Mouse (Mus musculus) hindbrain, embryonic 14.5 days (tissue): ENCODE results near the gene Cir1. TPM values are rescaled to one million over a fixed set of nuclear protein-coding genes. Genes with fewer than 3 reads are reported as not detected.

Experiments
- ATAC-seq: fragments of 200-750 bp; cut with Nextera tagmentation; 2 replicates; pipeline ENCODE4 v1.8.0; 2017; ENCODE audit warnings: moderate number of reproducible peaks, mild to moderate bottlenecking, moderate TSS enrichment, moderate library complexity; ENCODE audit not compliant: low FRiP score
- DNase-seq: peaks from one replicate; pipeline ENCODE4 v3.0.0-alpha.2; 2015; ENCODE audit warnings: low spot score
- H3K27ac ChIP-seq: fragments of 300-500 bp; sonication (generic); 2 replicates; pipeline ENCODE4 v1.5.1; 2014; ENCODE audit warnings: mild to moderate bottlenecking, moderate library complexity
- H3K27me3 ChIP-seq: fragments of 300-500 bp; sonication (generic); 2 replicates; pipeline ENCODE4 v1.6.1; 2014; ENCODE audit warnings: mild to moderate bottlenecking, low read length, mixed read lengths; ENCODE audit not compliant: control insufficient read depth, insufficient read depth
- H3K36me3 ChIP-seq: fragments of 300-500 bp; sonication (generic); replicated peaks from 2 replicates; pipeline ENCODE4 v1.6.1; 2014; ENCODE audit not compliant: control insufficient read depth, insufficient read depth
- H3K4me1 ChIP-seq: fragments of 300-500 bp; sonication (generic); replicated peaks from 2 replicates; pipeline ENCODE4 v1.6.1; 2014; ENCODE audit warnings: antibody characterized with exemption, low read length, mixed read lengths; ENCODE audit not compliant: control insufficient read depth, insufficient read depth
- H3K4me2 ChIP-seq: fragments of 300-500 bp; sonication (generic); replicated peaks from 2 replicates; pipeline ENCODE4 v1.6.1; 2014; ENCODE audit warnings: mild to moderate bottlenecking, moderate library complexity
- H3K4me3 ChIP-seq: fragments of 300-500 bp; sonication (generic); replicated peaks from 2 replicates; pipeline ENCODE4 v1.5.1; 2014; ENCODE audit warnings: mild to moderate bottlenecking, low read length
- H3K9ac ChIP-seq: fragments of 300-500 bp; sonication (generic); 2 replicates; pipeline ENCODE4 v1.6.1; 2014
- H3K9me3 ChIP-seq: fragments of 300-500 bp; sonication (generic); 2 replicates; pipeline ENCODE4 v1.6.1; 2016; ENCODE audit warnings: low read length; ENCODE audit not compliant: control insufficient read depth
- WGBS: fragments of 180-500 bp; shearing (Covaris S2); extraction: QIAGEN DNeasy Blood & Tissue Kit; methylation state at CpG from one replicate; pipeline ENCODE4 v1.1.7; 2014; 5-methylcytosine and 5-hydroxymethylcytosine counted together
- polyA plus RNA-seq: library from polyadenylated mRNA; unstranded; fragments of >200 nt; fragmentation: Nextera tagmentation; extraction: Ambion mirVana; gene quantifications from 2 replicates; pipeline ENCODE4 v1.2.1, GENCODE M21; 2014

The Cir1 gene
- 26.5 and 28.0 TPM in 2 replicates for polyA plus RNA-seq

GRCm38 (mm10) chr2:73312152-73313116 lies at the start of gene Cir1, which contains the start of gene Scrn3:
Gene Cir1 (minus strand): TSS chr2:73312701.
Gene Scrn3 (plus strand): TSS chr2:73312601.
- no peaks in the 10 kb centered on the region for H3K9me3 ChIP-seq
- DNase-seq (peak; percentile 98), ATAC-seq (peak; percentile 97)
- H3K27me3 ChIP-seq, result no peaks in the 10 kb centered on the region
- peak within 1 kb of the TSS; percentile 80 for H3K4me3 ChIP-seq
- under 1% methylated on average over 64 of the region's 64 CpGs for WGBS
- H3K9ac ChIP-seq, result peak within 1 kb of the TSS; percentile 76
- H3K4me2 ChIP-seq, result peak within 1 kb of the TSS; percentile 89
- peaks cover 24% of the 10 kb centered on the region for H3K36me3 ChIP-seq
- H3K4me1 ChIP-seq, result peaks cover 9% of the 10 kb centered on the region
- peak within 1 kb of the TSS; percentile 79 for H3K27ac ChIP-seq

DNA sequence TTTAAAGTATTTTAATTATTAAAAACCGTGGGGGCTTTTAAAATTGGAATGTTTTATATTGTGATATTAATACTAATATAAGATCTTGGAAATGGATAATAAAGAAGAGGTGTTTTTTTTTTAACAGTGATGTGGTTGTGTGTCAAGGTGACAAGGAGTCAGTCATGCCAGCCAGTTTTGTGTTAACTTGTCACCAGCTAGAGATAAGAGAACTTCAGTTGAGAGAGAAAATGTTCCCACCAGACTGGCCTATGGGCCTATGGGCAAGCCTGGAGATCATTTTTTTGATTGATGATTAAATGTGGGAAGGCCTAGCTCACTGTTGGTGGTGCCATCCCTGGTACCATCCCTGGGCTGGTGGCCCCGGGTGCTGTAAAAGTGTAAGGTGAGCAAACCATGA lies 48.0 kb upstream of the Cir1 start:
- no peak overlapping the region for H3K4me2 ChIP-seq
- H3K9me3 ChIP-seq, result no peaks in the 10 kb centered on the region
- H3K4me1 ChIP-seq, result no peaks in the 10 kb centered on the region
- peaks cover 15% of the 10 kb centered on the region for H3K36me3 ChIP-seq
- 89% methylated on average over 2 of the region's 2 CpGs for WGBS
- no peak overlapping the region for H3K9ac ChIP-seq
- H3K27ac ChIP-seq, result no peak overlapping the region
- ATAC-seq (no peak), DNase-seq (no peak)
- no peaks in the 10 kb centered on the region for H3K27me3 ChIP-seq
- H3K4me3 ChIP-seq, result no peak overlapping the region

DNA sequence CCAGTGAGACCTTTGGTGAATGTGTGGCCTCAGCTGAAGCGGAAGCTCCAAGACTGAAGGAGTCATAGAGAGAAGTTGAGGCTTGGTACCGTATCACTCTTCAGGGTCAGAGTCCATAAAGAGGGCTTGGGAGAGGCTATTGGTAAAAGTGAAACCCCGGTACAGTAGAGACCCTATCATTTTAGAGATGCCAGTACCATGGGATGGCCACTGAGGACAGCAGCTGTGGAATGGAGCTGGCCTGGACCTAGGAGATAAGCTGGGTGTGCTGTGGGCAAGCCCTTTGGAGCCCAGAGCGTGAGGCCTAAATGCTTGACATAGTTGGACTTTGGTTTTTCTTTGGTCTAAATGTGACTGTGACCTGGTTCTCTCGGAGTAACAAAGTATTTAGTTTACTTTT lies 47.4 kb upstream of the Cir1 start:
- Histone ChIP-seq H3K4me3 (no peak overlapping the region), H3K27me3 (no peaks in the 10 kb centered on the region), H3K9ac (no peak overlapping the region), H3K9me3 (no peaks in the 10 kb centered on the region), H3K27ac (no peak overlapping the region), H3K4me2 (no peak overlapping the region), H3K4me1 (no peaks in the 10 kb centered on the region), H3K36me3 (peaks cover 15% of the 10 kb centered on the region)
- no peak for DNase-seq
- WGBS, result 93% methylated on average over 5 of the region's 5 CpGs
- no peak for ATAC-seq

DNA sequence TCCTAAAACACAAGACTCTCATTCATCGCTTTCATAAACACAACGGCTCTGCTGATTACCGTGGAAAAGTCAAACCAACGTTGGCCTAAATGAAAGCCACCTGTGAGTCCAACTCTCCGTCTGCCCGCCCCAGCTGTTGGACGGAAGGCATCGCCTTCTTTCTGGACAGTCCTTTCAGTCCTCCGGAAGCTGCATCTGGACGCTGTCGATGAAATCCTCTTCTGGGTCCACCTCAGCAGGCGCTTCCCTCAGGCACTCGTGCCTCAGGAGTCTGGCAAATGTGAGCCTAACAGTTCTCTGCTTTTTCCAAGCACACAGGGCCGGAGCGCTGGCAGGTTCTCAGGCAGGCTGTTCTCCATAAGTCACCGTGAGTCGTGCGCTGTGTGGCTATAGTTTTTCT lies 44.5 kb upstream of the Cir1 start:
- H3K4me3 ChIP-seq, result no peak overlapping the region
- H3K9me3 ChIP-seq, result no peaks in the 10 kb centered on the region
- H3K4me1 ChIP-seq, result no peaks in the 10 kb centered on the region
- H3K9ac ChIP-seq, result no peak overlapping the region
- no peaks in the 10 kb centered on the region for H3K27me3 ChIP-seq
- peaks cover 18% of the 10 kb centered on the region; the same call in 1 of the 2 replicates for H3K36me3 ChIP-seq
- no peak overlapping the region for H3K27ac ChIP-seq
- DNase-seq (no peak), ATAC-seq (no peak)
- H3K4me2 ChIP-seq, result no peak overlapping the region
- 74% methylated on average over 18 of the region's 18 CpGs for WGBS

GRCm38 (mm10) chr2:73351927-73352374 lies 39.5 kb upstream of the Cir1 start:
- Histone ChIP-seq H3K36me3 (peaks cover 13% of the 10 kb centered on the region; the same call in 1 of the 2 replicates), H3K27me3 (no peaks in the 10 kb centered on the region), H3K4me3 (no peak overlapping the region), H3K9me3 (no peaks in the 10 kb centered on the region), H3K4me1 (peaks cover 5% of the 10 kb centered on the region; the same call in 1 of the 2 replicates), H3K27ac (0 out of 2 replicates have a peak overlapping the region, but pooled peaks have one; percentile 4), H3K9ac (no peak overlapping the region), H3K4me2 (no peak overlapping the region)
- ATAC-seq (no peak), DNase-seq (no peak)
- WGBS, result 45% methylated on average over 7 of the region's 7 CpGs

GRCm38 (mm10) chr2:73351496-73351895 lies 39.0 kb upstream of the Cir1 start:
- Histone ChIP-seq H3K27me3 (no peaks in the 10 kb centered on the region), H3K27ac (no peak overlapping the region), H3K4me3 (no peak overlapping the region), H3K9ac (no peak overlapping the region), H3K9me3 (no peaks in the 10 kb centered on the region), H3K36me3 (peaks cover 9% of the 10 kb centered on the region; the same call in 1 of the 2 replicates), H3K4me2 (no peak overlapping the region), H3K4me1 (peaks cover 9% of the 10 kb centered on the region; the same call in 1 of the 2 replicates)
- ATAC-seq (no peak), DNase-seq (no peak)
- 45% methylated on average over 5 of the region's 5 CpGs for WGBS

GRCm38 (mm10) chr2:73348221-73348620 lies 35.7 kb upstream of the Cir1 start:
- H3K4me2 ChIP-seq, result no peak overlapping the region
- DNase-seq (no peak), ATAC-seq (no peak)
- H3K27me3 ChIP-seq, result no peaks in the 10 kb centered on the region
- H3K9ac ChIP-seq, result no peak overlapping the region
- WGBS, result 84% methylated on average over 6 of the region's 6 CpGs
- peak overlapping the region; percentile 36; the same call in 1 of the 2 replicates for H3K27ac ChIP-seq
- peaks cover 9% of the 10 kb centered on the region; the same call in 1 of the 2 replicates for H3K4me1 ChIP-seq
- H3K9me3 ChIP-seq, result no peaks in the 10 kb centered on the region
- H3K36me3 ChIP-seq, result 0 out of 2 replicates have a peak, but pooled peaks cover 4% of the 10 kb centered on the region
- no peak overlapping the region for H3K4me3 ChIP-seq

DNA sequence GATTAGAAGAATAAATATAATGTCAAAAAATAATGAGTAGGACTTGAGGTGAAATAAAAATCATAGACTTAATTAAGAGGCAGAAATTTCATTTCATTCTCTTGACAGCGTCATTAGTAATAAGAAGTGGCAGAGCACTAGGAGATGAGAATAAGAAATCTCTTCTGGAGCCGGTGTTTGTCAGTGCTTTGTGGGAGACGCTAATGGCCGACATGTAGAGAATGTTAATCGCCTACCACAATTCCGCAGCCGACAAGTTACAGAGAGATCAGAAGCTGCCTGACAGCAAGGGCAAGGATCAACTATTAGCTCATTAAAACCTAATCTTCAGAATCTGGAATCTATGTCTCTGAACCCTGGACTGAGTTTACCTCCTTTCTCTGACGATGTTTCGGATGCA lies 35.3 kb upstream of the Cir1 start:
- ATAC-seq (no peak), DNase-seq (peak; percentile 30)
- Histone ChIP-seq H3K36me3 (no peaks in the 10 kb centered on the region), H3K27ac (peak overlapping the region; percentile 36; the same call in 1 of the 2 replicates), H3K4me1 (peaks cover 9% of the 10 kb centered on the region; the same call in 1 of the 2 replicates), H3K4me2 (no peak overlapping the region), H3K27me3 (no peaks in the 10 kb centered on the region), H3K9ac (no peak overlapping the region), H3K9me3 (no peaks in the 10 kb centered on the region), H3K4me3 (no peak overlapping the region)
- 50% methylated on average over 9 of the region's 9 CpGs for WGBS

- Histone ChIP-seq H3K9ac (no peak overlapping the region), H3K4me1 (peaks cover 9% of the 10 kb centered on the region; the same call in 1 of the 2 replicates), H3K36me3 (no peaks in the 10 kb centered on the region), H3K27ac (0 out of 2 replicates have a peak overlapping the region, but pooled peaks have one; percentile 36), H3K4me3 (no peak overlapping the region), H3K27me3 (no peaks in the 10 kb centered on the region), H3K4me2 (no peak overlapping the region), H3K9me3 (no peaks in the 10 kb centered on the region)
- ATAC-seq, result no peak
- WGBS, result 61% methylated on average over 6 of the region's 6 CpGs
- DNase-seq, result no peak
Measured at GRCm38 (mm10) chr2:73347136-73347535, 34.6 kb upstream of the Cir1 start.
